Mouse (Mus musculus) MEL (cell line): Measurements from ENCODE around the gene Mypn.

Experiments used
- CTCF ChIP-seq, 3 experiments: IDR thresholded peaks in 2 of 3; conservative IDR thresholded peaks in 1 of 3; 2 replicates each; pipeline ENCODE4 v1.5.1; 2011 to 2012; ENCODE audit warnings: low read length in 3 of 3, low read depth in 2 of 3, mild to moderate bottlenecking in 2 of 3, improper control_type of control experiment in 1 of 3, inconsistent platforms in 1 of 3, mixed read lengths in 1 of 3, moderate library complexity in 1 of 3; ENCODE audit not compliant: control insufficient read depth in 1 of 3, insufficient read depth in 1 of 3, poor library complexity in 1 of 3, severe bottlenecking in 1 of 3
- JUND ChIP-seq: IDR thresholded peaks from 2 replicates; pipeline ENCODE4 v1.6.1; 2011; ENCODE audit warnings: low read depth, mild to moderate bottlenecking, improper control_type of control experiment, low read length
- MAX ChIP-seq: IDR thresholded peaks from 2 replicates; pipeline ENCODE4 v1.6.1; 2011; ENCODE audit warnings: low read length, improper control_type of control experiment
- NRF1 ChIP-seq: IDR thresholded peaks from 2 replicates; pipeline ENCODE4 v1.6.1; 2014; ENCODE audit warnings: low read depth, mild to moderate bottlenecking, inconsistent platforms, low read length, improper control_type of control experiment, moderate library complexity; ENCODE audit not compliant: poor library complexity, insufficient read depth, severe bottlenecking
- POLR2A ChIP-seq, 2 experiments: IDR thresholded peaks; 2 replicates each; pipeline ENCODE4 v1.6.1; 2011 to 2012; ENCODE audit warnings: low read length in 2 of 2, mild to moderate bottlenecking in 2 of 2, control low read depth in 1 of 2, improper control_type of control experiment in 1 of 2, low read depth in 1 of 2, moderate library complexity in 1 of 2; ENCODE audit not compliant: control insufficient read depth in 1 of 2, insufficient read depth in 1 of 2, poor library complexity in 1 of 2
- POLR2AphosphoS2 ChIP-seq: IDR thresholded peaks from 2 replicates; pipeline ENCODE4 v1.6.1; 2011; ENCODE audit warnings: low read length, improper control_type of control experiment
- ZNF384 ChIP-seq: IDR thresholded peaks from 2 replicates; pipeline ENCODE4 v1.6.1; 2012; ENCODE audit warnings: low read depth, mild to moderate bottlenecking, inconsistent platforms, low read length, improper control_type of control experiment

- no peak for TF ChIP-seq ZNF384
- TF ChIP-seq POLR2A (IDR thresholded peaks at IDR 0.05; ENCODE audit: control insufficient read depth in 1 of 2, insufficient read depth in 1 of 2, low read depth in 1 of 2, low read length in 2 of 2, poor library complexity in 1 of 2), result no peak
- TF ChIP-seq POLR2AphosphoS2, result no peak
- TF ChIP-seq JUND, result no peak
- TF ChIP-seq NRF1, result no peak
- TF ChIP-seq MAX, result no peak
- TF ChIP-seq CTCF (IDR thresholded peaks at IDR 0.05 in 2 of 3, conservative IDR thresholded peaks at IDR 0.05 in 1 of 3; ENCODE audit: control insufficient read depth in 1 of 3, insufficient read depth in 1 of 3, low read depth in 2 of 3, low read length in 3 of 3, poor library complexity in 1 of 3, severe bottlenecking in 1 of 3), result no peak
Observed at GRCm38 (mm10) chr10:63221081-63221783, 17.5 kb upstream of the Mypn start.
